Mouse (Mus musculus) CH12.LX (cell line): ENCODE measurements around the gene Zfyve27. TPM values are rescaled to one million over a fixed set of nuclear protein-coding genes. Genes with fewer than 3 reads are reported as not detected.

Experiments used
- DNase-seq: peaks from one replicate; pipeline ENCODE4 v3.0.0-alpha.2; 2013; ENCODE audit errors: extremely low read depth
- H3K27ac ChIP-seq: 2 replicates; pipeline ENCODE4 v1.5.1; 2012; ENCODE audit warnings: low read depth, mild to moderate bottlenecking, control low read depth, moderate library complexity; ENCODE audit not compliant: insufficient read depth
- H3K27me3 ChIP-seq: replicated peaks from 2 replicates; pipeline ENCODE3; 2012; ENCODE audit warnings: inconsistent platforms
- H3K36me3 ChIP-seq, 2 experiments: replicated peaks in 1 of 2; 2 replicates each; pipeline versions ENCODE3 to v1.6.1; 2012; ENCODE audit warnings: inconsistent platforms in 1 of 2, low read length in 1 of 2, mild to moderate bottlenecking in 1 of 2, mixed read lengths in 1 of 2, moderate library complexity in 1 of 2; ENCODE audit not compliant: control insufficient read depth in 1 of 2, insufficient read depth in 1 of 2
- H3K4me1 ChIP-seq, 2 experiments: 2 replicates each; pipeline ENCODE4 v1.6.1; 2012; ENCODE audit warnings: inconsistent platforms in 1 of 2, moderate library complexity in 1 of 2; ENCODE audit not compliant: insufficient read depth in 2 of 2, control insufficient read depth in 1 of 2
- H3K4me2 ChIP-seq: 2 replicates; pipeline ENCODE4 v1.6.1; 2012; ENCODE audit warnings: low read depth, mild to moderate bottlenecking, control low read depth; ENCODE audit not compliant: poor library complexity, insufficient read depth, severe bottlenecking
- H3K4me3 ChIP-seq, 3 experiments: fragments of 150-350 bp in 1 of 3; sonication (generic) in 1 of 3; replicated peaks in 1 of 3; 2 replicates each; pipeline versions ENCODE3 to v1.5.1; 2011 to 2012; ENCODE audit warnings: low read depth in 2 of 3, low read length in 2 of 3, mild to moderate bottlenecking in 2 of 3, moderate library complexity in 2 of 3, control low read depth in 1 of 3, improper control_type of control experiment in 1 of 3, inconsistent platforms in 1 of 3, mixed read lengths in 1 of 3; ENCODE audit not compliant: poor library complexity in 1 of 3
- H3K79me2 ChIP-seq: replicated peaks from 2 replicates; pipeline ENCODE4 v1.6.1; 2012; ENCODE audit warnings: mild to moderate bottlenecking, moderate library complexity; ENCODE audit not compliant: control insufficient read depth, poor library complexity, insufficient read depth, severe bottlenecking; ENCODE audit errors: extremely low read depth
- H3K9ac ChIP-seq: 2 replicates; pipeline ENCODE4 v1.6.1; 2012; ENCODE audit warnings: low read depth, mild to moderate bottlenecking, control low read depth, moderate library complexity; ENCODE audit not compliant: insufficient read depth
- H3K9me3 ChIP-seq: replicated peaks from 2 replicates; pipeline ENCODE3; 2012; ENCODE audit warnings: low read length, inconsistent platforms, mixed read lengths
- BHLHE40 ChIP-seq: IDR thresholded peaks from 2 replicates; pipeline ENCODE4 v1.6.1; 2011; ENCODE audit warnings: mild to moderate bottlenecking, low read depth, low read length, improper control_type of control experiment
- EP300 ChIP-seq: IDR thresholded peaks from 2 replicates; pipeline ENCODE4 v1.6.1; 2011; ENCODE audit warnings: low read length, improper control_type of control experiment
- ETS1 ChIP-seq: conservative IDR thresholded peaks from 2 replicates; pipeline ENCODE4 v1.6.1; 2012; ENCODE audit warnings: low read depth, mild to moderate bottlenecking, inconsistent platforms, low read length, improper control_type of control experiment, moderate library complexity
- IRF4 ChIP-seq: IDR thresholded peaks from 2 replicates; pipeline ENCODE4 v1.6.1; 2014; ENCODE audit warnings: low read depth, mild to moderate bottlenecking, inconsistent platforms, low read length, improper control_type of control experiment
- MAX ChIP-seq: IDR thresholded peaks from 2 replicates; pipeline ENCODE4 v1.6.1; 2011; ENCODE audit warnings: low read length, improper control_type of control experiment
- PAX5 ChIP-seq: IDR thresholded peaks from 2 replicates; pipeline ENCODE4 v1.6.1; 2012; ENCODE audit warnings: low read length, inconsistent platforms, mixed read lengths
- POLR2AphosphoS2 ChIP-seq: IDR thresholded peaks from 2 replicates; pipeline ENCODE4 v1.6.1; 2011; ENCODE audit warnings: low read depth, low read length, improper control_type of control experiment
- RCOR1 ChIP-seq: conservative IDR thresholded peaks from 2 replicates; pipeline ENCODE4 v1.6.1; 2012; ENCODE audit warnings: low read depth, mild to moderate bottlenecking, inconsistent platforms, low read length, improper control_type of control experiment
- SMC3 ChIP-seq: IDR thresholded peaks from 2 replicates; pipeline ENCODE4 v1.6.1; 2011; ENCODE audit warnings: low read depth, low read length, improper control_type of control experiment
- TBP ChIP-seq: conservative IDR thresholded peaks from 2 replicates; pipeline ENCODE4 v1.6.1; 2011; ENCODE audit warnings: low read depth, low read length, improper control_type of control experiment
- UBTF ChIP-seq: IDR thresholded peaks from 2 replicates; pipeline ENCODE4 v1.6.1; 2012; ENCODE audit warnings: low read depth, mild to moderate bottlenecking, inconsistent platforms, low read length, improper control_type of control experiment, moderate library complexity
- USF2 ChIP-seq: conservative IDR thresholded peaks from 2 replicates; pipeline ENCODE4 v1.6.1; 2011; ENCODE audit warnings: low read depth, low read length, improper control_type of control experiment
- ZC3H11A ChIP-seq: IDR thresholded peaks from 2 replicates; pipeline ENCODE4 v1.6.1; 2012; ENCODE audit warnings: low read depth, mild to moderate bottlenecking, inconsistent platforms, low read length, improper control_type of control experiment
- ZKSCAN1 ChIP-seq: IDR thresholded peaks from 2 replicates; pipeline ENCODE4 v1.6.1; 2012; ENCODE audit warnings: low read depth, inconsistent platforms, low read length, improper control_type of control experiment, borderline replicate concordance
- ZMIZ1 ChIP-seq: IDR thresholded peaks from 2 replicates; pipeline ENCODE4 v1.6.1; 2012; ENCODE audit warnings: low read depth, mild to moderate bottlenecking, inconsistent platforms, low read length, improper control_type of control experiment
- dilution Hi-C: fragments of 300-500 bp; cut with MboI; formaldehyde crosslinking; loops from 2 replicates; pipeline ENCODE4 v1.14.3; 2020; ENCODE audit warnings: low sequenced_read_pairs; ENCODE audit not compliant: extremely low pct_unique_long_range_greater_than_20kb, extremely low pct_ligation_motif_present
- in situ Hi-C: fragments of 300-500 bp; cut with MboI; formaldehyde crosslinking; loops from 3 replicates; pipeline ENCODE4 v1.14.3; 2019; ENCODE audit warnings: low sequenced_read_pairs, low pct_ligation_motif_present, low pct_unique_long_range_greater_than_20kb, mixed read lengths
- polyA plus RNA-seq: library from polyadenylated mRNA; unstranded; fragments of >175 nt; gene quantifications from 2 replicates; pipeline ENCODE4 v1.2.1, GENCODE M21; 2012; ENCODE audit warnings: low read depth; ENCODE audit not compliant: insufficient read length
- total RNA-seq, 2 experiments: library from RNA; depleted of rRNA; stranded (reverse); fragments of 300-350 nt in 1 of 2; fragments of >200 nt in 1 of 2; gene quantifications; 2 replicates each; pipeline ENCODE4 v1.2.3; 2012 to 2014

The Zfyve27 gene
- total and polyA plus RNA-seq, 3 experiments, result 11.4 to 19.2 (median 16.2) TPM

- in situ Hi-C loops, result no loop called here
- no peak overlapping the region for H3K4me3 ChIP-seq
These were observed 37.5 kb upstream of the Zfyve27 start for GRCm38 (mm10) chr19:42126219-42126605.

GRCm38 (mm10) chr19:42127024-42127423 is 36.7 kb upstream of the Zfyve27 start:
- DNase-seq, result no peak
- H3K9ac ChIP-seq, result no peak overlapping the region
- dilution Hi-C loops (no loop called here), in situ Hi-C loops (no loop called here)
- no peaks in the 10 kb centered on the region for H3K79me2 ChIP-seq
- H3K4me3 ChIP-seq, result no peak overlapping the region
- no peaks in the 10 kb centered on the region for H3K9me3 ChIP-seq
- peaks cover 14 to 39% of the 10 kb centered on the region in 2 experiments for H3K36me3 ChIP-seq
- H3K4me2 ChIP-seq, result no peak overlapping the region
- no peak overlapping the region for H3K27ac ChIP-seq
- no peak for TF ChIP-seq TBP
- TF ChIP-seq ETS1, result no peak
- TF ChIP-seq EP300, result no peak
- no peaks in the 10 kb centered on the region for H3K27me3 ChIP-seq
- H3K4me1 ChIP-seq, result peaks cover 8 to 35% of the 10 kb centered on the region in 2 experiments

More at GRCm38 (mm10) chr19:42126219-42126605, 37.5 kb upstream of the Zfyve27 start:
- no peak overlapping the region for H3K27ac ChIP-seq
- dilution Hi-C loops, result no loop called here
- no peak for TF ChIP-seq UBTF
- no peak for TF ChIP-seq SMC3
- no peak for TF ChIP-seq ZKSCAN1
- no peak for TF ChIP-seq IRF4
- no peak for TF ChIP-seq RCOR1
- TF ChIP-seq MAX, result no peak
- TF ChIP-seq POLR2AphosphoS2, result no peak
- TF ChIP-seq USF2, result no peak
- TF ChIP-seq PAX5, result no peak
- no peak for TF ChIP-seq BHLHE40
- TF ChIP-seq, all 38 proteins: peak for 0
- no peaks in the 10 kb centered on the region for H3K79me2 ChIP-seq
- DNase-seq, result no peak
- H3K4me2 ChIP-seq, result no peak overlapping the region
- H3K4me1 ChIP-seq, result peaks cover 8 to 35% of the 10 kb centered on the region in 2 experiments
- H3K36me3 ChIP-seq, result peaks cover 19 to 47% of the 10 kb centered on the region in 2 experiments
- H3K27me3 ChIP-seq, result no peaks in the 10 kb centered on the region
- H3K9ac ChIP-seq, result no peak overlapping the region
- H3K9me3 ChIP-seq, result no peaks in the 10 kb centered on the region

DNA sequence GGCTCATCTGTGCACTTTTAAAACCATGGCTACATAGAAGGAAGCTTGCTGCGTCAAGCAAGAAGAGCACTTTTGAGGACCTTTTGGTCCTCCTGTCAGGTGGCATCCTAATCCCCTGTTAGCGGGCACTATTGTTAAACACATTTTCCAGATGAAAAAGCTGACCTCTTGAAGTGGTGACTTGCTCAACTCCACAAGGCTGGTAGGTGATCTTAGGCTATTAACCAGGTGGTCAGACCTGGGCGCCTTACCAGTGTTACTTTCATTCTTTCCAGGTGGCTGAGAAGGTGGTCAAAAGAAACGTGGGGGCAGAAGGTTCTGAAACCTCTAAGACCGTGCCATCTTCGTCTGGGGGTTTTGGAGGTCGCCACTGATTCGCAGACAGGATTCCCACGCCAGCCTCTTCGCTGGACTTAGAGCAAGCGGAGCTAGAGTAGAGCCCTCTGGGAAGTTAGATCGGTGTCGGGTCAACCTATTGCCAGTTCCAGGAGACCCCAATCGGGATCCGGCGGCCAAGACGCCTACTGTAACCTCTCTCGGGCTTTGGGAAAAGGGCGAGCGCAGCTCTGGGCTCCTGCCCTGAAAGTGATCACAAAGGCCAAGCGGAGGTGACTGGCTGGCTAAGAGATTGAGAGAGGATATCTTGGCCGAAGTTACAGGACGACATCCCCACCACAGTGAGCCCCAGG is 35.6 kb upstream of the Zfyve27 start:
- H3K9ac ChIP-seq, result peak overlapping the region; percentile 61
- H3K27ac ChIP-seq, result no peak overlapping the region
- dilution Hi-C loops (no loop called here), in situ Hi-C loops (no loop called here)
- no peak for DNase-seq
- H3K36me3 ChIP-seq, result peaks cover 8 to 29% of the 10 kb centered on the region in 2 experiments
- H3K27me3 ChIP-seq, result no peaks in the 10 kb centered on the region
- no peaks in the 10 kb centered on the region for H3K9me3 ChIP-seq
- TF ChIP-seq ZMIZ1, result 0 out of 2 replicates have a peak, but pooled peaks have one; percentile 11
- no peak for TF ChIP-seq ZC3H11A
- 0 out of 2 replicates have a peak, but pooled peaks have one; percentile 9 for TF ChIP-seq BHLHE40
- peak overlapping the region; percentile 57 to 64 (median 61) for H3K4me3 ChIP-seq
- H3K4me2 ChIP-seq, result peak overlapping the region; percentile 96
- peaks cover 8 to 30% of the 10 kb centered on the region in 2 experiments for H3K4me1 ChIP-seq
- no peaks in the 10 kb centered on the region for H3K79me2 ChIP-seq
